Mouse (Mus musculus) heart, adult 2 months (tissue): ENCODE measurements around the gene 5730455P16Rik.

Experiments
- CTCF ChIP-seq: fragments of 200-600 bp; IDR thresholded peaks from 2 replicates; pipeline ENCODE4 v1.8.1; 2022; ENCODE audit warnings: antibody characterized with exemption, mild to moderate bottlenecking, moderate library complexity
- EP300 ChIP-seq: fragments of 200-500 bp; IDR thresholded peaks from 2 replicates; pipeline ENCODE4 v1.6.1; 2011; ENCODE audit warnings: low read depth, low read length, control low read depth; ENCODE audit not compliant: insufficient read depth

DNA sequence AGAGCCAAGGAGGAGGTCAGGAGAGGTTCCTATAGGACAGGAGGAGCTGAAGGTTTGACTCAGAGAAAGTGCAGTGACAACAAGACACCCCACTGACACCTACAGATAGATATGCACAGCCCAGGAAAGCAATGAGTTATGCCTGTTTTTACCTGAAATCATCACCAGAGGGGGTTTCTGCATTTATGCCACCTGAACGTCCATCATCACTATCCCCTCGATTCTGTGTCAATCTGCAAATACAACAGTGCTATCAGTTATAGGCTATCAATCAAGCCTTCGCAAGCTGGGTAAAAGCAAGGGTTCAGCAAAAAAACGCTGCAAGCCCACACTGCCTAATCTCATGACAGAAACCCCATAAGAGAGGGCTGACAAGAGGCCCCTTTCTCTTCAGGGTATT lies 1.2 kb downstream of the 5730455P16Rik start:
- TF ChIP-seq CTCF, result no peak
- no peak for TF ChIP-seq EP300
